17 mouse cellular contexts compared by ENCODE assay signal in genomic region chr16:92951516-92951915, GRCm38 (mm10).
DNase-seq lines count a peak whose midpoint lies in the region; ATAC-seq and TF ChIP-seq lines count a peak whose summit lies in the region.
"Had no signal": no experiment of that assay in that cellular context is flagged by ENCODE, and none has a peak within 500 bp of the region (broad histone marks: within the 10 kb centered on the region; RNA-seq: fewer than 3 reads in every experiment).

No protein-coding gene starts in this region.

- peaks cover 30% of the 10 kb centered on the region; the same call in 1 of the 2 replicates for H3K4me1 ChIP-seq in embryonic facial prominence, embryonic 14.5 days (ENCODE audit: control insufficient read depth, insufficient read depth, low read length)
- H3K4me1 ChIP-seq in embryonic facial prominence, embryonic 10.5 days, result peaks cover 24% of the 10 kb centered on the region
- H3K4me1 ChIP-seq in intestine, embryonic 14.5 days (replicated peaks; ENCODE audit: control insufficient read depth, insufficient read depth, low read length), result peaks cover 41% of the 10 kb centered on the region
- H3K4me1 ChIP-seq in intestine, postnatal 0 days (replicated peaks; ENCODE audit: control insufficient read depth, insufficient read depth, low read length), result peaks cover 3% of the 10 kb centered on the region; the same call in 1 of the 2 replicates
- peaks cover 35% of the 10 kb centered on the region for H3K4me1 ChIP-seq in intestine, embryonic 15.5 days (replicated peaks)
- H3K4me1 ChIP-seq in stomach, postnatal 0 days (replicated peaks; ENCODE audit: control insufficient read depth, insufficient read depth), result no peaks in the 10 kb centered on the region; the same call in 1 of the 2 replicates
- H3K4me1 ChIP-seq: midbrain, embryonic 13.5 days had no signal

- no peak for ATAC-seq in embryonic facial prominence, embryonic 14.5 days (ENCODE audit: low read depth)
- ATAC-seq in intestine, embryonic 14.5 days (replicated peaks; ENCODE audit: low FRiP score, low TSS enrichment, low read depth), result no peak
- ATAC-seq in intestine, postnatal 0 days, result no peak
- ATAC-seq in intestine, embryonic 15.5 days, result no peak
- no peak for ATAC-seq in stomach, postnatal 0 days (ENCODE audit: low FRiP score, low TSS enrichment)
- no peak for ATAC-seq in inflammation-experienced regulatory T-cells, adult 6 months
- ATAC-seq in granulocyte monocyte progenitor cell, adult 5-6 weeks (replicated peaks; ENCODE audit: poor library complexity, severe bottlenecking), result no peak
- ATAC-seq: forebrain, postnatal 0 days; midbrain, embryonic 13.5 days had no signal

- H3K27ac ChIP-seq in embryonic facial prominence, embryonic 14.5 days (replicated peaks; ENCODE audit: low read depth, low read length), result no peak overlapping the region
- no peak overlapping the region for H3K27ac ChIP-seq in embryonic facial prominence, embryonic 10.5 days (replicated peaks)
- 0 out of 2 replicates have a peak overlapping the region, but pooled peaks have one; percentile 27 for H3K27ac ChIP-seq in intestine, embryonic 14.5 days (ENCODE audit: low read depth)
- H3K27ac ChIP-seq in intestine, postnatal 0 days (ENCODE audit: low read depth, low read length), result no peak overlapping the region
- peak overlapping the region; percentile 49; the same call in 1 of the 2 replicates for H3K27ac ChIP-seq in intestine, embryonic 15.5 days
- H3K27ac ChIP-seq in stomach, postnatal 0 days (replicated peaks), result peak overlapping the region; percentile 56
- H3K27ac ChIP-seq: embryonic facial prominence, embryonic 13.5 days; heart, embryonic 15.5 days; midbrain, embryonic 13.5 days had no signal

- no peaks in the 10 kb centered on the region for H3K9me3 ChIP-seq in embryonic facial prominence, embryonic 14.5 days (ENCODE audit: control insufficient read depth, low read length)
- H3K9me3 ChIP-seq in embryonic facial prominence, embryonic 10.5 days, result no peaks in the 10 kb centered on the region
- H3K9me3 ChIP-seq in intestine, embryonic 14.5 days (ENCODE audit: control insufficient read depth, low read length), result no peaks in the 10 kb centered on the region
- no peaks in the 10 kb centered on the region for H3K9me3 ChIP-seq in intestine, postnatal 0 days (ENCODE audit: control insufficient read depth)
- H3K9me3 ChIP-seq in intestine, embryonic 15.5 days, result no peaks in the 10 kb centered on the region
- no peaks in the 10 kb centered on the region for H3K9me3 ChIP-seq in stomach, postnatal 0 days (ENCODE audit: control insufficient read depth, low read length)
- H3K9me3 ChIP-seq: embryonic facial prominence, embryonic 13.5 days; heart, embryonic 15.5 days; midbrain, embryonic 13.5 days had no signal

- no peaks in the 10 kb centered on the region for H3K27me3 ChIP-seq in embryonic facial prominence, embryonic 14.5 days (replicated peaks; ENCODE audit: control insufficient read depth, insufficient read depth, low read length)
- no peaks in the 10 kb centered on the region for H3K27me3 ChIP-seq in embryonic facial prominence, embryonic 10.5 days (replicated peaks; ENCODE audit: low read depth, poor library complexity, severe bottlenecking)
- H3K27me3 ChIP-seq in intestine, embryonic 14.5 days (replicated peaks; ENCODE audit: control insufficient read depth, insufficient read depth, low read length), result no peaks in the 10 kb centered on the region
- no peaks in the 10 kb centered on the region for H3K27me3 ChIP-seq in intestine, postnatal 0 days (replicated peaks; ENCODE audit: control insufficient read depth, insufficient read depth, low read length)
- no peaks in the 10 kb centered on the region for H3K27me3 ChIP-seq in intestine, embryonic 15.5 days (replicated peaks)
- H3K27me3 ChIP-seq in stomach, postnatal 0 days (ENCODE audit: control insufficient read depth, insufficient read depth, low read length), result no peaks in the 10 kb centered on the region
- H3K27me3 ChIP-seq: embryonic facial prominence, embryonic 13.5 days; midbrain, embryonic 13.5 days had no signal

- DNase-seq in embryonic facial prominence, embryonic 14.5 days (ENCODE audit: low spot score), result peak; percentile 43
- DNase-seq in embryonic facial prominence, embryonic 10.5 days (ENCODE audit: low spot score), result no peak
- DNase-seq in intestine, embryonic 14.5 days (ENCODE audit: low spot score), result no peak
- no peak for DNase-seq in stomach, postnatal 0 days (ENCODE audit: low spot score)
- DNase-seq: adrenal gland, postnatal 14 days; cerebellum, postnatal 36 days; forebrain, postnatal 0 days; kidney, postnatal 14 days; left cerebral cortex, postnatal 4 days; lung, postnatal 4 days had no signal

- H3K4me3 ChIP-seq in embryonic facial prominence, embryonic 14.5 days (ENCODE audit: low read depth, low read length), result no peak overlapping the region
- no peak overlapping the region for H3K4me3 ChIP-seq in embryonic facial prominence, embryonic 10.5 days
- H3K4me3 ChIP-seq in intestine, embryonic 14.5 days (ENCODE audit: low read depth, low read length), result no peak overlapping the region
- H3K4me3 ChIP-seq in intestine, postnatal 0 days (ENCODE audit: low read depth, low read length), result no peak overlapping the region
- H3K4me3 ChIP-seq in intestine, embryonic 15.5 days (replicated peaks), result no peak overlapping the region
- H3K4me3 ChIP-seq in stomach, postnatal 0 days (ENCODE audit: low read depth, low read length), result no peak overlapping the region
- H3K4me3 ChIP-seq: embryonic facial prominence, embryonic 13.5 days; heart, embryonic 15.5 days; midbrain, embryonic 13.5 days had no signal

- H3K36me3 ChIP-seq in embryonic facial prominence, embryonic 14.5 days (ENCODE audit: control insufficient read depth, insufficient read depth, low read length), result no peaks in the 10 kb centered on the region
- no peaks in the 10 kb centered on the region for H3K36me3 ChIP-seq in embryonic facial prominence, embryonic 10.5 days (replicated peaks)
- H3K36me3 ChIP-seq in intestine, embryonic 14.5 days (ENCODE audit: control insufficient read depth, insufficient read depth, low read length), result no peaks in the 10 kb centered on the region
- H3K36me3 ChIP-seq in intestine, postnatal 0 days (ENCODE audit: control insufficient read depth, insufficient read depth), result no peaks in the 10 kb centered on the region
- H3K36me3 ChIP-seq in intestine, embryonic 15.5 days, result no peaks in the 10 kb centered on the region
- no peaks in the 10 kb centered on the region for H3K36me3 ChIP-seq in stomach, postnatal 0 days (ENCODE audit: control insufficient read depth, insufficient read depth, low read length)
- H3K36me3 ChIP-seq: embryonic facial prominence, embryonic 13.5 days; heart, embryonic 15.5 days; midbrain, embryonic 13.5 days had no signal

- 61% methylated on average over 6 of the region's 6 CpGs for WGBS in embryonic facial prominence, embryonic 14.5 days
- 89% methylated on average over 6 of the region's 6 CpGs for WGBS in embryonic facial prominence, embryonic 10.5 days
- WGBS in intestine, embryonic 14.5 days, result 64% methylated on average over 6 of the region's 6 CpGs
- WGBS in intestine, postnatal 0 days, result 67% methylated on average over 6 of the region's 6 CpGs
- WGBS in intestine, embryonic 15.5 days, result 66% methylated on average over 6 of the region's 6 CpGs
- WGBS in stomach, postnatal 0 days, result 65% methylated on average over 6 of the region's 6 CpGs

- TF ChIP-seq EP300 in stomach, postnatal 0 days (optimal IDR thresholded peaks at IDR 0.05), result no peak

- H3K4me2 ChIP-seq in embryonic facial prominence, embryonic 14.5 days (ENCODE audit: low read depth, low read length), result no peak overlapping the region
- H3K4me2 ChIP-seq in intestine, embryonic 14.5 days (ENCODE audit: low read length), result no peak overlapping the region
- H3K4me2 ChIP-seq in intestine, postnatal 0 days (replicated peaks; ENCODE audit: low read depth), result no peak overlapping the region
- no peak overlapping the region for H3K4me2 ChIP-seq in intestine, embryonic 15.5 days (replicated peaks)
- no peak overlapping the region for H3K4me2 ChIP-seq in stomach, postnatal 0 days (replicated peaks; ENCODE audit: low read depth)
- H3K4me2 ChIP-seq: embryonic facial prominence, embryonic 13.5 days; heart, embryonic 15.5 days; midbrain, embryonic 13.5 days had no signal

- H3K9ac ChIP-seq in embryonic facial prominence, embryonic 14.5 days (ENCODE audit: low read depth, low read length), result no peak overlapping the region
- no peak overlapping the region for H3K9ac ChIP-seq in intestine, embryonic 14.5 days (ENCODE audit: low read length)
- H3K9ac ChIP-seq in intestine, postnatal 0 days (ENCODE audit: low read depth, low read length), result no peak overlapping the region
- H3K9ac ChIP-seq in intestine, embryonic 15.5 days, result no peak overlapping the region
- H3K9ac ChIP-seq in stomach, postnatal 0 days (ENCODE audit: low read length), result no peak overlapping the region
- H3K9ac ChIP-seq: embryonic facial prominence, embryonic 13.5 days; forebrain, postnatal 0 days; heart, embryonic 15.5 days; midbrain, embryonic 13.5 days had no signal

- TF ChIP-seq CTCF in intestine, postnatal 0 days (IDR thresholded peaks at IDR 0.05; ENCODE audit: low read depth), result no peak
- TF ChIP-seq CTCF in stomach, postnatal 0 days (IDR thresholded peaks at IDR 0.05; ENCODE audit: low read depth), result no peak

Comparison
In these comparisons a context has a peak if more than half of its experiments do, and no peak if none do; other contexts are left out.
1. H3K27ac ChIP-seq: peak in intestine, embryonic 14.5 days (single experiment), intestine, embryonic 15.5 days (single experiment) and stomach, postnatal 0 days (single experiment); none in embryonic facial prominence, embryonic 14.5 days (single experiment), embryonic facial prominence, embryonic 10.5 days (single experiment) and intestine, postnatal 0 days (single experiment).